Mouse (Mus musculus) myocyte (in vitro differentiated cells): ENCODE data around the gene Atp6v1g2.

Source experiments
- CEBPB ChIP-seq: IDR thresholded peaks from 2 replicates; pipeline ENCODE4 v1.6.1; 2011; ENCODE audit warnings: mild to moderate bottlenecking, moderate library complexity; ENCODE audit not compliant: poor library complexity, insufficient read depth, severe bottlenecking
- E2F4 ChIP-seq: IDR thresholded peaks from one replicate; pipeline ENCODE4 v1.6.1; 2011; ENCODE audit warnings: mild to moderate bottlenecking, control low read depth, moderate library complexity; ENCODE audit not compliant: insufficient read depth
- MAX ChIP-seq: IDR thresholded peaks from one replicate; pipeline ENCODE4 v1.6.1; 2011; ENCODE audit warnings: low read depth, mild to moderate bottlenecking, control low read depth
- MYOD1 ChIP-seq, 3 experiments: IDR thresholded peaks; one replicate each; pipeline ENCODE4 v1.6.1; 2011; ENCODE audit warnings: control low read depth in 2 of 3, low read depth in 2 of 3, mild to moderate bottlenecking in 2 of 3, moderate library complexity in 1 of 3; ENCODE audit not compliant: insufficient read length in 2 of 3, control insufficient read depth in 1 of 3
- MYOG ChIP-seq, 3 experiments: IDR thresholded peaks; one replicate each; pipeline ENCODE4 v1.6.1; 2011; ENCODE audit warnings: control low read depth in 2 of 3, low read depth in 2 of 3, mild to moderate bottlenecking in 2 of 3; ENCODE audit not compliant: insufficient read length in 2 of 3, control insufficient read depth in 1 of 3, insufficient read depth in 1 of 3
- POLR2A ChIP-seq: IDR thresholded peaks from one replicate; pipeline ENCODE4 v1.6.1; 2011; ENCODE audit warnings: low read depth, mild to moderate bottlenecking, control low read depth, moderate library complexity; ENCODE audit not compliant: insufficient read length
- POLR2AphosphoS2 ChIP-seq: IDR thresholded peaks from one replicate; pipeline ENCODE4 v1.6.1; 2011; ENCODE audit warnings: low read depth, control low read depth; ENCODE audit not compliant: insufficient read length
- REST ChIP-seq: IDR thresholded peaks from one replicate; pipeline ENCODE4 v1.6.1; 2011; ENCODE audit warnings: mild to moderate bottlenecking, control low read depth, moderate library complexity; ENCODE audit not compliant: insufficient read depth, insufficient read length
- TCF12 ChIP-seq: IDR thresholded peaks from one replicate; pipeline ENCODE4 v1.6.1; 2011; ENCODE audit warnings: mild to moderate bottlenecking, control low read depth; ENCODE audit not compliant: poor library complexity, insufficient read depth, severe bottlenecking
- TCF3 ChIP-seq: IDR thresholded peaks from one replicate; pipeline ENCODE4 v1.6.1; 2011; ENCODE audit warnings: low read depth, control low read depth; ENCODE audit not compliant: insufficient read length
- USF1 ChIP-seq: IDR thresholded peaks from one replicate; pipeline ENCODE4 v1.6.1; 2011; ENCODE audit warnings: low read depth, mild to moderate bottlenecking, control low read depth, moderate library complexity

GRCm38 (mm10) chr17:35201787-35202186 lies 31.7 kb upstream of the Atp6v1g2 start, which contains the start of gene Tnf:
- TF ChIP-seq E2F4 (no peak), USF1 (no peak), POLR2AphosphoS2 (no peak), POLR2A (no peak), MAX (no peak), REST (no peak), CEBPB (no peak), MYOG (IDR thresholded peaks at IDR 0.05; ENCODE audit: control insufficient read depth in 1 of 3, insufficient read depth in 1 of 3, insufficient read length in 2 of 3, low read depth in 2 of 3) (no peak), TCF3 (no peak), MYOD1 (IDR thresholded peaks at IDR 0.05; ENCODE audit: control insufficient read depth in 1 of 3, insufficient read length in 2 of 3, low read depth in 2 of 3) (no peak), TCF12 (no peak)
